Mouse (Mus musculus): ENCODE results near the gene Cd47. TPM values are rescaled to one million over a fixed set of nuclear protein-coding genes. Genes with fewer than 3 reads are reported as not detected.
"Not testable (repeated sequence)": the region's sequence is repeated elsewhere in the genome, so short reads cannot be mapped to it uniquely, and the experiment has no call there.

The Cd47 gene
- polyA plus RNA-seq, 1 experiment from 2014 or later = 301 TPM

- H3K4me3 ChIP-seq (replicated peaks) = no peak overlapping the region
- peaks cover 32% of the 10 kb centered on the region for H3K4me1 ChIP-seq (replicated peaks)
- no peak overlapping the region for H3K27ac ChIP-seq
- no peak for ATAC-seq (ENCODE audit: low read depth)
- no peaks in the 10 kb centered on the region for H3K36me3 ChIP-seq
- H3K9me3 ChIP-seq (replicated peaks) = no peaks in the 10 kb centered on the region
- no peak for DNase-seq
- no peak overlapping the region for H3K4me2 ChIP-seq
- H3K9ac ChIP-seq = no peak overlapping the region
- no peaks in the 10 kb centered on the region for H3K27me3 ChIP-seq
- WGBS (ENCODE audit: insufficient replicate concordance) = 72% methylated on average over 2 of the region's 2 CpGs
Observed at GRCm38 (mm10) chr16:49811897-49812296, 11.6 kb downstream of the Cd47 start.

- H3K4me3 ChIP-seq (replicated peaks) = no peak overlapping the region
- WGBS (ENCODE audit: insufficient replicate concordance) = 85% methylated on average over 10 of the region's 10 CpGs
- no peaks in the 10 kb centered on the region for H3K9me3 ChIP-seq (replicated peaks)
- H3K9ac ChIP-seq = no peak overlapping the region
- H3K4me1 ChIP-seq (replicated peaks) = peaks cover 25% of the 10 kb centered on the region
- DNase-seq (no peak), ATAC-seq (ENCODE audit: low read depth) (no peak)
- no peaks in the 10 kb centered on the region for H3K36me3 ChIP-seq
- H3K27me3 ChIP-seq = no peaks in the 10 kb centered on the region
- no peak overlapping the region for H3K27ac ChIP-seq
- H3K4me2 ChIP-seq = no peak overlapping the region
Observed at GRCm38 (mm10) chr16:49812821-49813616, 12.7 kb downstream of the Cd47 start.

- H3K4me1 ChIP-seq (replicated peaks) = peaks cover 26% of the 10 kb centered on the region
- no peak overlapping the region for H3K27ac ChIP-seq
- no peaks in the 10 kb centered on the region for H3K27me3 ChIP-seq
- H3K9me3 ChIP-seq (replicated peaks) = no peaks in the 10 kb centered on the region
- DNase-seq = no peak
- ATAC-seq (ENCODE audit: low read depth) = no peak; the same call in 1 of the 2 replicates
- 74% methylated on average over 4 of the region's 4 CpGs for WGBS (ENCODE audit: insufficient replicate concordance)
- no peak overlapping the region for H3K4me2 ChIP-seq
- H3K4me3 ChIP-seq (replicated peaks) = no peak overlapping the region
- no peak overlapping the region for H3K9ac ChIP-seq
- no peaks in the 10 kb centered on the region for H3K36me3 ChIP-seq
Observed at GRCm38 (mm10) chr16:49814419-49814818, 14.1 kb downstream of the Cd47 start.

DNA sequence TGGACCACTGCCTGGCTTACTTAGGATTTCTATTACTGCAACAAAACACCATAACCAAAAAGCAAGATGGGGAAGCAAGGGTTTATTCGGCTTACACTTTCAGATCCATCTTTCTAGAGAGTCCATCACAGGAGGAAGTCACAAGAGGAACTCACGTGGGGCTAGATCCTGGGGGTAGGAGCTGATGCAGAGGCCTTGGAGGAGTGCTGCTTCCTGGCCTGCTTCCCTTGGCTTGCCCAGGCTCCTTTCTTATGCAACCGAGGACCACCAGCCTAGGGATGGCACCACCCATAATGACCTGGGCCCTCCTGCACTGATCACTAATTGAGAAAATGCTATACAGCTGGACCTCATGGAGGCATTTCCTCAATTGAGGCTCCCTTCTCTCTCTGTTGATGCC, 16.6 kb downstream of the Cd47 start:
- Histone ChIP-seq H3K36me3 (no peaks in the 10 kb centered on the region), H3K4me2 (no peak overlapping the region), H3K4me3 (replicated peaks) (no peak overlapping the region), H3K9ac (no peak overlapping the region), H3K27me3 (no peaks in the 10 kb centered on the region), H3K27ac (no peak overlapping the region), H3K9me3 (replicated peaks) (no peaks in the 10 kb centered on the region), H3K4me1 (replicated peaks) (peaks cover 32% of the 10 kb centered on the region)
- ATAC-seq (ENCODE audit: low read depth) = no peak
- 71% methylated on average over 3 of the region's 3 CpGs for WGBS (ENCODE audit: insufficient replicate concordance)
- DNase-seq = no peak

DNA sequence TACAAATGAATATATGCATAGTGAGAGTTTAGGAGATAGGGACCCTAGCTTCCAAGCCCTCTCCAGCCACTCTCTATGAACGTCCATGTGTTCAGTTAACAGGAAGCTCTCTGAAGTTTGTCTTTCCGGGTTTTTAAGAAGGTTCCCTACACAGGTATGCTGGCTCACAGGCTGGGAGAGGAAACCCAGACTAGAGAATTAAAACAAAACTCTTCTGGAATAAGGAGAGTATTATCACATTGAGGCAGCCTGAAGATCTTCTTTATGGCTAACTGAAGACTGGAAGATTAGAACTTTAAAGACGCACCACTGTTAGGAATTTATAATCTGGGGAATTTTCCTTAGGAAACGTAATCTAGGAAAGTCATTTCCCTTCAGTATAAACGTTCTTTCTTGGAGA, 17.8 kb downstream of the Cd47 start:
- WGBS (ENCODE audit: insufficient replicate concordance) = 35% methylated on average over 5 of the region's 5 CpGs
- Histone ChIP-seq H3K27me3 (no peaks in the 10 kb centered on the region), H3K4me3 (replicated peaks) (no peak overlapping the region), H3K9me3 (replicated peaks) (no peaks in the 10 kb centered on the region), H3K4me2 (no peak overlapping the region), H3K9ac (no peak overlapping the region), H3K4me1 (replicated peaks) (peaks cover 35% of the 10 kb centered on the region), H3K36me3 (no peaks in the 10 kb centered on the region), H3K27ac (peak overlapping the region; percentile 62)
- peak; percentile 47; the same call in 1 of the 2 replicates for ATAC-seq (ENCODE audit: low read depth)
- DNase-seq = no peak

GRCm38 (mm10) chr16:49818627-49819026, 18.3 kb downstream of the Cd47 start:
- ATAC-seq (ENCODE audit: low read depth) (peak; percentile 74), DNase-seq (no peak)
- peaks cover 35% of the 10 kb centered on the region for H3K4me1 ChIP-seq (replicated peaks)
- H3K36me3 ChIP-seq = no peaks in the 10 kb centered on the region
- no peaks in the 10 kb centered on the region for H3K9me3 ChIP-seq (replicated peaks)
- H3K27me3 ChIP-seq = no peaks in the 10 kb centered on the region
- peak overlapping the region; percentile 47 for H3K9ac ChIP-seq
- H3K4me3 ChIP-seq (replicated peaks) = 0 out of 2 replicates have a peak overlapping the region, but pooled peaks have one; percentile 3
- peak overlapping the region; percentile 62 for H3K27ac ChIP-seq
- peak overlapping the region; percentile 53 for H3K4me2 ChIP-seq
- WGBS (ENCODE audit: insufficient replicate concordance) = 25% methylated on average over 6 of the region's 6 CpGs

DNA sequence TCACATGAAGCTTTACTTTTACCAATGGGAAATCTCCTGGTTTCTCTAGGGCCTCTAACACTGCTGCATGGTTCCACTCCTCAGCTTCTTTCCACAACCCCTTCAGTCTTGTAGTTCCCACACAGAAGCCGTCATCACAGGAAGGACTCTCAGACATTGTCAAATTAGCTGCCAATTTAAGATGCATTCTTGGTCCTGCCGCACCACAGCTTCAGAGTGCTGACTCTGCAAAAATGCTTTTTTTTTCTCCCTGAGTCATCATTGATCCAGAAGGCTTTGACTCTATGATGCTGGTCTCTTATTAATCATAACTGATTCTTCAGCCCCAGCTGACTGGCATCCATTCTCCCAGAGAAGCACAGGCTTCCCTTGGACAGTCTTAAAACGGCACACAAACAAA, 19.2 kb downstream of the Cd47 start:
- H3K4me2 ChIP-seq = no peak overlapping the region

GRCm38 (mm10) chr16:49830911-49831310, 30.6 kb downstream of the Cd47 start:
- not testable (repeated sequence) for H3K4me3 ChIP-seq (replicated peaks); ATAC-seq (ENCODE audit: low read depth); H3K9me3 ChIP-seq (replicated peaks); H3K27ac ChIP-seq; DNase-seq; H3K27me3 ChIP-seq; H3K4me2 ChIP-seq; H3K9ac ChIP-seq; H3K36me3 ChIP-seq
- peaks cover 22% of the 10 kb centered on the region for H3K4me1 ChIP-seq (replicated peaks)
- 93% methylated on average over 3 of the region's 3 CpGs for WGBS (ENCODE audit: insufficient replicate concordance)

More for the DNA sequence above, 19.2 kb downstream of the Cd47 start:
- Histone ChIP-seq H3K9ac (no peak overlapping the region), H3K27ac (peak overlapping the region; percentile 50), H3K36me3 (no peaks in the 10 kb centered on the region), H3K27me3 (no peaks in the 10 kb centered on the region), H3K4me3 (replicated peaks) (no peak overlapping the region), H3K4me1 (replicated peaks) (peaks cover 35% of the 10 kb centered on the region), H3K9me3 (replicated peaks) (no peaks in the 10 kb centered on the region)
- ATAC-seq (ENCODE audit: low read depth) = no peak
- DNase-seq = no peak
- WGBS (ENCODE audit: insufficient replicate concordance) = 77% methylated on average over 3 of the region's 3 CpGs

DNA sequence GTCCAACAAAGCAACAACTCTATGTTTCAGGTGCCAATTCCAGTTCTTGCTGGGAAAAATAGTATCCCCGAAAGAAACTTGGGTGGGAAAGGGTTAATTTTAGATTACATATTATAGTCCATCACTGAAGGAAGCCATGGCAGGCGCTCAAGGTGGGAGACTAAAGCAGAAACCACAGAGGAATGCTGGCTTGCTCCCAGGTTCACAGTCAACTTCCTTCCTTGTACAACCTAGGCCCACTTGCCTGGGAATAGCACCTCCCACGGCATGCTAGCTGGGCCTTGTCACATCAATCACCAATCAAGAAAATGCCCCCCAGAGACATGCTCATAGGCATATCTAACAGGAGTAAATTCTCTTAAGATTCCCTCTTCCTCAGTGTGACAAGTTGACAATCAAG, 32.0 kb downstream of the Cd47 start:
- H3K36me3 ChIP-seq = no peaks in the 10 kb centered on the region
- WGBS (ENCODE audit: insufficient replicate concordance) = 72% methylated on average over 3 of the region's 3 CpGs
- H3K27ac ChIP-seq = no peak overlapping the region
- no peaks in the 10 kb centered on the region for H3K9me3 ChIP-seq (replicated peaks)
- DNase-seq = no peak
- H3K9ac ChIP-seq = no peak overlapping the region
- H3K4me3 ChIP-seq (replicated peaks) = no peak overlapping the region
- no peak for ATAC-seq (ENCODE audit: low read depth)
- no peak overlapping the region for H3K4me2 ChIP-seq
- H3K4me1 ChIP-seq (replicated peaks) = peaks cover 30% of the 10 kb centered on the region
- H3K27me3 ChIP-seq = no peaks in the 10 kb centered on the region

GRCm38 (mm10) chr16:49834130-49834693, 33.9 kb downstream of the Cd47 start:
- DNase-seq (no peak), ATAC-seq (ENCODE audit: low read depth) (peak; percentile 66)
- 13% methylated on average over 4 of the region's 4 CpGs for WGBS (ENCODE audit: insufficient replicate concordance)

DNA sequence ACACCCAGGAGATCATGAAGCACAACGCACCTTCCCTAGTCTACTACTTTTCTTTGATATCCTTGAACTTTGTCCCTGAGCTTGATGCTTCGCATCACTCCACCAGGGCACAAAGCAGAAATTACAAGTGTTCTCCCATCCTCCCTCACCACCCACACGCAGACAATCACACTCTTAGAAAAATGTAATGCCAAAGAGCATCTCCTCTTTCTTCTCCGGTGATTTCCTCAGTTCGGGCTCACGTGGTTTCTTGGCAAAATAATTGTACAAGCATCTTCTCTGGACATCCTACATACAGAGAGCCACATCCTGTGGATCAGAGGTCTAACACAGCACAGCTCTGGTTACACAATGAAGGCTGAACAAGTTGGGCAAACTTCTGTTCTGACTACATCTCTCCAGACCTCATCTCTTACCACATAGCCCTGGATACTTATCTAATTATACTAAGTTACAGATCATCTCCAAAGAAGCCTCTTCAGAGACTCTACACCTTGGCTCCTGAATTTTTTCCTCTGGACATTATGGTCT, 36.4 kb downstream of the Cd47 start:
- Histone ChIP-seq H3K27ac (peak overlapping the region; percentile 72), H3K9me3 (replicated peaks) (no peaks in the 10 kb centered on the region), H3K27me3 (no peaks in the 10 kb centered on the region), H3K4me2 (no peak overlapping the region), H3K9ac (no peak overlapping the region), H3K4me1 (replicated peaks) (peaks cover 71% of the 10 kb centered on the region), H3K4me3 (replicated peaks) (no peak overlapping the region), H3K36me3 (no peaks in the 10 kb centered on the region)
- DNase-seq (no peak), ATAC-seq (ENCODE audit: low read depth) (no peak)
- 79% methylated on average over 6 of the region's 6 CpGs for WGBS (ENCODE audit: insufficient replicate concordance)

More at GRCm38 (mm10) chr16:49834130-49834693, 33.9 kb downstream of the Cd47 start:
- peak overlapping the region; percentile 10; the same call in 1 of the 2 replicates for H3K9ac ChIP-seq
- H3K4me1 ChIP-seq (replicated peaks) = peaks cover 48% of the 10 kb centered on the region
- no peak overlapping the region for H3K4me3 ChIP-seq (replicated peaks)
- no peaks in the 10 kb centered on the region for H3K27me3 ChIP-seq
- H3K9me3 ChIP-seq (replicated peaks) = no peaks in the 10 kb centered on the region
- H3K4me2 ChIP-seq = no peak overlapping the region
- H3K27ac ChIP-seq = peak overlapping the region; percentile 51
- H3K36me3 ChIP-seq = no peaks in the 10 kb centered on the region

Data from liver, embryonic 13.5 days (tissue).